8 mouse cellular contexts compared by ENCODE assay signal in genomic region chr19:41981595-41981927, GRCm38 (mm10). TPM values are rescaled to one million over a fixed set of nuclear protein-coding genes. Genes with fewer than 3 reads are reported as not detected.
DNase-seq lines count a peak whose midpoint lies in the region; ATAC-seq and TF ChIP-seq lines count a peak whose summit lies in the region.

Gene Ubtd1 (plus strand): TSS chr19:41981763.

- no peaks in the 10 kb centered on the region for H3K36me3 ChIP-seq in ES-Bruce4 (ENCODE audit: control insufficient read depth, insufficient read depth, low read length, poor library complexity, severe bottlenecking)
- H3K36me3 ChIP-seq in forebrain, embryonic 16.5 days (ENCODE audit: control insufficient read depth, insufficient read depth): no peaks in the 10 kb centered on the region
- no peaks in the 10 kb centered on the region for H3K36me3 ChIP-seq in hindbrain, embryonic 15.5 days
- 0 out of 2 replicates have a peak, but pooled peaks cover 4% of the 10 kb centered on the region for H3K36me3 ChIP-seq in liver, postnatal 0 days (replicated peaks; ENCODE audit: insufficient read depth, low read length)

- WGBS in forebrain, embryonic 16.5 days: under 1% methylated on average over 33 of the region's 33 CpGs
- WGBS in hindbrain, embryonic 15.5 days: under 1% methylated on average over 33 of the region's 33 CpGs
- whole genome bisulfite sequencing in liver, postnatal 0 days (ENCODE audit: insufficient replicate concordance): 3% methylated on average over 30 of the region's 33 CpGs

- H3K9me3 ChIP-seq in ES-Bruce4 (replicated peaks; ENCODE audit: control insufficient read depth, insufficient read depth, low read length, poor library complexity, severe bottlenecking): no peaks in the 10 kb centered on the region
- H3K9me3 ChIP-seq in forebrain, embryonic 16.5 days (ENCODE audit: control insufficient read depth, low read length): no peaks in the 10 kb centered on the region
- H3K9me3 ChIP-seq in hindbrain, embryonic 15.5 days: no peaks in the 10 kb centered on the region
- no peaks in the 10 kb centered on the region for H3K9me3 ChIP-seq in liver, postnatal 0 days (ENCODE audit: low read length)

- peak within 1 kb of the TSS; percentile 99 for H3K4me2 ChIP-seq in forebrain, embryonic 16.5 days (ENCODE audit: low read length)
- H3K4me2 ChIP-seq in hindbrain, embryonic 15.5 days: peak within 1 kb of the TSS; percentile 96
- H3K4me2 ChIP-seq in liver, postnatal 0 days (ENCODE audit: low read depth, low read length): peak within 1 kb of the TSS; percentile 99

- TF ChIP-seq CTCF in ES-Bruce4 (IDR thresholded peaks at IDR 0.05; ENCODE audit: low read depth, low read length): no peak
- TF ChIP-seq CTCF in liver, postnatal 0 days (IDR thresholded peaks at IDR 0.05; ENCODE audit: low read depth): no peak

- no peak for ATAC-seq in forebrain, embryonic 16.5 days
- no peak for ATAC-seq in hindbrain, embryonic 15.5 days (ENCODE audit: low FRiP score, low read depth)
- ATAC-seq in liver, postnatal 0 days: no peak

- DNase-seq in adrenal gland, adult 18-20 months (ENCODE audit: low spot score in 2 of 2): no peak
- DNase-seq in adrenal gland, adult (ENCODE audit: inconsistent age in 2 of 2, low spot score in 1 of 2): no peak
- DNase-seq in liver, postnatal 0 days: no peak
- no peak for DNase-seq in frontal cortex, postnatal 14 days (ENCODE audit: low spot score in 2 of 2)
- DNase-seq in cerebellum, adult 11-12 months: no peak

- peaks cover 4% of the 10 kb centered on the region for H3K4me1 ChIP-seq in ES-Bruce4 (ENCODE audit: control insufficient read depth, insufficient read depth, low read length)
- H3K4me1 ChIP-seq in forebrain, embryonic 16.5 days (replicated peaks; ENCODE audit: control insufficient read depth, insufficient read depth, low read length): peaks cover 14% of the 10 kb centered on the region
- H3K4me1 ChIP-seq in hindbrain, embryonic 15.5 days (replicated peaks): peaks cover 16% of the 10 kb centered on the region
- peaks cover 18% of the 10 kb centered on the region for H3K4me1 ChIP-seq in liver, postnatal 0 days (ENCODE audit: insufficient read depth)

- TF ChIP-seq EP300 in ES-Bruce4 (IDR thresholded peaks at IDR 0.05; ENCODE audit: insufficient read depth, low read depth, low read length): no peak
- TF ChIP-seq EP300 in liver, postnatal 0 days (IDR thresholded peaks at IDR 0.05; ENCODE audit: low read depth): no peak

- no peak for TF ChIP-seq POLR2A in ES-Bruce4 (IDR thresholded peaks at IDR 0.05; ENCODE audit: insufficient read depth, low read length)

- peak within 1 kb of the TSS; percentile 96 for H3K9ac ChIP-seq in ES-Bruce4 (ENCODE audit: low read depth, poor library complexity, severe bottlenecking)
- H3K9ac ChIP-seq in forebrain, embryonic 16.5 days (replicated peaks; ENCODE audit: low read depth, low read length): peak within 1 kb of the TSS; percentile 83
- H3K9ac ChIP-seq in hindbrain, embryonic 15.5 days: peak within 1 kb of the TSS; percentile 75
- peak within 1 kb of the TSS; percentile 86 for H3K9ac ChIP-seq in liver, postnatal 0 days (replicated peaks)

- peak within 1 kb of the TSS; percentile 72 for H3K4me3 ChIP-seq in ES-Bruce4 (ENCODE audit: low read depth, low read length)
- peak within 1 kb of the TSS; percentile 98 for H3K4me3 ChIP-seq in forebrain, embryonic 16.5 days (replicated peaks; ENCODE audit: low read length)
- peak within 1 kb of the TSS; percentile 82 for H3K4me3 ChIP-seq in hindbrain, embryonic 15.5 days
- peak within 1 kb of the TSS; percentile 92 for H3K4me3 ChIP-seq in liver, postnatal 0 days (ENCODE audit: low read depth, low read length)

- H3K27ac ChIP-seq in ES-Bruce4 (ENCODE audit: insufficient read depth, low read length): peak within 1 kb of the TSS; percentile 69
- peak within 1 kb of the TSS; percentile 84 for H3K27ac ChIP-seq in forebrain, embryonic 16.5 days (ENCODE audit: low read length)
- H3K27ac ChIP-seq in hindbrain, embryonic 15.5 days (replicated peaks): peak within 1 kb of the TSS; percentile 87
- H3K27ac ChIP-seq in liver, postnatal 0 days (ENCODE audit: low read depth): peak within 1 kb of the TSS; percentile 94

- no peaks in the 10 kb centered on the region for H3K27me3 ChIP-seq in ES-Bruce4 (ENCODE audit: control insufficient read depth, insufficient read depth, low read length, poor library complexity, severe bottlenecking)
- peaks cover 3% of the 10 kb centered on the region; the same call in 1 of the 2 replicates for H3K27me3 ChIP-seq in forebrain, embryonic 16.5 days (replicated peaks; ENCODE audit: control insufficient read depth, insufficient read depth, low read length)
- peaks cover 7% of the 10 kb centered on the region; the same call in 1 of the 2 replicates for H3K27me3 ChIP-seq in hindbrain, embryonic 15.5 days
- H3K27me3 ChIP-seq in liver, postnatal 0 days (ENCODE audit: insufficient read depth, low read length): peaks cover 13% of the 10 kb centered on the region

RNA-seq across cellular contexts. Expression of gene Ubtd1, which starts in this region (rescaled TPM):
- 10 to 100 TPM; 16.4 to 17.4 TPM for total RNA-seq in adrenal gland, adult 18-20 months (2021)
- polyA plus RNA-seq in ES-Bruce4 (2011; ENCODE audit: insufficient read depth, insufficient read length, low read depth, missing spikeins): 11.1 and 13.1 TPM in 2 replicates
- 8.0 and 8.7 TPM in 2 replicates for polyA plus RNA-seq in forebrain, embryonic 16.5 days (2015; fragmentation: Nextera tagmentation; extraction: Ambion mirVana)
- 13.0 and 15.0 TPM in 2 replicates for polyA plus RNA-seq in hindbrain, embryonic 15.5 days (2015; fragmentation: Nextera tagmentation; extraction: Ambion mirVana)
- polyA plus RNA-seq in liver, postnatal 0 days (2015; fragmentation: Nextera tagmentation; extraction: Ambion mirVana): 6.9 and 9.0 TPM in 2 replicates
